Mouse (Mus musculus): ENCODE results near the gene Ube2q2. TPM values are rescaled to one million over a fixed set of nuclear protein-coding genes. Genes with fewer than 3 reads are reported as not detected.
"Not testable (repeated sequence)": the region's sequence is repeated elsewhere in the genome, so short reads cannot be mapped to it uniquely, and the experiment has no call there.

The Ube2q2 gene
- polyA plus RNA-seq (2015; fragmentation: Nextera tagmentation; extraction: Ambion mirVana), result 32.2 and 38.7 TPM in 2 replicates

DNA sequence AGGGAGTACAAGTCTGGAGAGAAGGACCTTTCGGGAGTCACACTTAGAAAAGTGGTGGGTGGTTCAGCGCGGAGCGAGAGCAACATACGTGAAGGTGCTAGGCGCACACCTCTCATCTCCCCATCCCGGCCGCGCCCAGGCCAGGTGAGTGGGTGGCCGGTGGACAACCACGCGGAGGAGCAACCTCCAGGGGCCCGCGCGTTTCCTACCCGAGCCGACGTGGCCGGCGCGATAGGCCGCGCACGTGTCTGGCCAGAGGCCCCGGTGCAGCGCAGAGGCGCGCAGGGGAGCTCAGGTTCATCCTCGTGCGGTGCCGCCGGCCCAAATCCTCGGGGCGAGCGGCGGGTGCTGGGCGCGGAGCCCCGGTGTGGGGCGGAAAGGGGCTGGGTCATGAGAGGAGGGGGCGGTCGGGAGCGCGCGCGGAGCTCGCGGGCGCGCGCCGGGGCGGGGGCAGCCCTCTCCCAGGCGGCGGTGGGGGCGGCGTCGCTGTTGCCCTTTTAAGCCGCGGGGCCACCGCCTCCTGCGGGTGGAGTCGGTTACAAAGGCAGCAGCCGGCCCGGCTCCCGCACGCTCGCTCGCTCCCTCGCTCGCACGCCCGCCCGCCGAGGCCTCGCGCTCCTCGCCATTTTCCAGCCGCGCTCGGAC lies at the start of gene Ube2q2:
TSS of gene Ube2q2 (plus strand) at position 1 of the 645 bp plus-strand sequence.
- peak within 1 kb of the TSS; percentile 96 for H3K9ac ChIP-seq (replicated peaks)
- H3K4me1 ChIP-seq (replicated peaks), result peaks cover 26% of the 10 kb centered on the region
- under 1% methylated on average over 39 of the region's 81 CpGs for WGBS
- H3K4me3 ChIP-seq (replicated peaks), result peak within 1 kb of the TSS; percentile 96
- H3K9me3 ChIP-seq, result no peaks in the 10 kb centered on the region
- peak within 1 kb of the TSS; percentile 88 for H3K27ac ChIP-seq
- H3K27me3 ChIP-seq, result 0 out of 2 replicates have a peak, but pooled peaks cover 3% of the 10 kb centered on the region
- peak within 1 kb of the TSS; percentile 89 for H3K4me2 ChIP-seq (replicated peaks)
- peak; percentile 88 for ATAC-seq
- H3K36me3 ChIP-seq, result no peaks in the 10 kb centered on the region

DNA sequence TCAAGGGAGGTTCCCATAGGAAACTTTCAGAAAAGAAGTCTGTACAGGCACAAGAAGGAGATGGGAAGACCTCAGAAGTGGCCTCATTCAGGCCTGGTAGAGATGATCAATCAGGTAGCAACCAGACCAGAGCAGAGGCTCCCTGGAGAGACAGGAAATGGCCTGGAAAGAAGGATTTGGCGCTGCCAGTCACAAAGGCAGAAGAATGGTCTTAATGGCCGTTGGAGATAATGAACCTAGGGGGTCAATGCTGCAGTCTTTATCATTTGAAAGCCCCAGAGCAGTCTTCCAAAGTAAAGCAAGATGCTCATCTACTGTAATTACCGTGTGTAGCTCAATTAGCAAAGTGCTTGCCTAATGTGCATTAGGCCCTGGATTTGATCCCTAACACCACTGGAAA lies 47.5 kb upstream of the Ube2q2 start:
- no peak for ATAC-seq
- Histone ChIP-seq H3K27me3 (no peaks in the 10 kb centered on the region), H3K9ac (replicated peaks) (no peak overlapping the region), H3K4me3 (replicated peaks) (no peak overlapping the region), H3K9me3 (no peaks in the 10 kb centered on the region; the same call in 1 of the 2 replicates), H3K4me2 (replicated peaks) (no peak overlapping the region), H3K27ac (no peak overlapping the region), H3K4me1 (replicated peaks) (no peaks in the 10 kb centered on the region), H3K36me3 (no peaks in the 10 kb centered on the region)
- WGBS, result 46% methylated on average over 3 of the region's 3 CpGs

DNA sequence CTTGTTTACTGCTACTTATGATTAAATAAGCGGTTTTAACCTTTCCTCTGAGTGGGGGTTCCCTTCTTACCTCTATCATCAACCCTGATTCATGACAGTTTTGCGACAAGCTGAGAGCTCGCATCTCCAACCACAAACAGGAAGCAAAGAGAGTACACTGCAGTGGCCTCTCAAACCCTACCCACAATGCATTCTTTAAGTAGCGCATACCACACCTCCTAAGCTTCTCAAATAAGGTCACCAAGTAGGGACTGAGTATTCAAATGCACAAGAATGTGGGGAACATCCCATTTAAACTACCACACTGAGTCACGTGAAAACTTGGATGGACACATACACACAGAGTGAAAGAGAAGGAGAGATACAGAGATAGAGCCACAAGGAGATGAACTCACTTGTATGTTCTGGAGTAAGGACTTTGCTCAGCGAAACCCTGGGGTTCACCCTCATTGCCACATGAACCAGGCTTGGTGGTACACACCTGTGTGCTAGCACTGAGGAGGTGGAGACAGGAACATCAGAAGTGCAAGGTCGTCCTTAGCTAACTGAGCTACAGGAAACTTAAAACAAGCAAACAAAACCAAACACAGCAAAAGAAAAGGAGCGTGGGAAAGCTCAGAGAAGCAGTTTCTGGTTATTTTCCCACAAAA lies 46.3 kb upstream of the Ube2q2 start:
- H3K4me2 ChIP-seq (replicated peaks), result no peak overlapping the region
- H3K9ac ChIP-seq (replicated peaks), result no peak overlapping the region
- H3K36me3 ChIP-seq, result no peaks in the 10 kb centered on the region
- no peak for ATAC-seq
- no peaks in the 10 kb centered on the region for H3K27me3 ChIP-seq
- no peaks in the 10 kb centered on the region for H3K4me1 ChIP-seq (replicated peaks)
- no peaks in the 10 kb centered on the region; the same call in 1 of the 2 replicates for H3K9me3 ChIP-seq
- no peak overlapping the region for H3K4me3 ChIP-seq (replicated peaks)
- no peak overlapping the region for H3K27ac ChIP-seq
- WGBS, result 90% methylated on average over 8 of the region's 8 CpGs

DNA sequence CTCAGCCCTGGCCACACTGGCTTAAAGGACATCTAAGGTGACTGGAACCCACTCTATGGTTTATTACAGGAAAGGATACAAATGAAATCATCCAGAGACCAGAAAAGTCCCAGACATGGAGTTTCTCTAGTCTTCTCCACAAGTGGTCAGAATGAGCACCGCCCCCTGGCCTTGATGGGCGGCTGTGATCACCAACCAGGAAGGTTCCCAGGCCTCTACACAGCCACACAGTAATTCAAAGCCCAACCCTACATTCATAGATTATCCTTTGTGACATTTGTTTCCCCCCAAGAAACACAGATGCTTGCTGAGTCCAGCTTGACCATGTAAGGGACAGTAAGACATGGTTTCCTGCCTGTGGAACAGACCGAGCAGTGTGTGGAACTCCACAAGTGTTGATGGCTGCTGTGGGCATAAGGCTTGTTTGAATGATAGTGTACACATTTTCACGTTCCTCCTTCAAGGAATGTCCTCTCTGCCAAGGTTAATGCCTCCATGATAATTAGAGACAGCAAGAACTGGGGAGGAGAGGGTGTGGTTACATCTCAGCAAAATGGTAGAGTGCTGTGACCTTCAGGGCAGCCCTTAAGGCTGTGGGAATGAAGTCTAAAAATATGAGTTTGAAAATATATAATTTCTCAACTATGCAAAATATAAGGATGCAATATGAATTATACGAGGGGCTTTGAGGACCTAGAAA lies 45.6 kb upstream of the Ube2q2 start:
- H3K4me3 ChIP-seq (replicated peaks), result no peak overlapping the region
- no peak for ATAC-seq
- H3K4me1 ChIP-seq (replicated peaks), result no peaks in the 10 kb centered on the region
- no peak overlapping the region for H3K9ac ChIP-seq (replicated peaks)
- 91% methylated on average over 5 of the region's 5 CpGs for WGBS
- H3K9me3 ChIP-seq, result no peaks in the 10 kb centered on the region; the same call in 1 of the 2 replicates
- no peak overlapping the region for H3K27ac ChIP-seq
- H3K36me3 ChIP-seq, result no peaks in the 10 kb centered on the region
- H3K4me2 ChIP-seq (replicated peaks), result no peak overlapping the region
- no peaks in the 10 kb centered on the region for H3K27me3 ChIP-seq

DNA sequence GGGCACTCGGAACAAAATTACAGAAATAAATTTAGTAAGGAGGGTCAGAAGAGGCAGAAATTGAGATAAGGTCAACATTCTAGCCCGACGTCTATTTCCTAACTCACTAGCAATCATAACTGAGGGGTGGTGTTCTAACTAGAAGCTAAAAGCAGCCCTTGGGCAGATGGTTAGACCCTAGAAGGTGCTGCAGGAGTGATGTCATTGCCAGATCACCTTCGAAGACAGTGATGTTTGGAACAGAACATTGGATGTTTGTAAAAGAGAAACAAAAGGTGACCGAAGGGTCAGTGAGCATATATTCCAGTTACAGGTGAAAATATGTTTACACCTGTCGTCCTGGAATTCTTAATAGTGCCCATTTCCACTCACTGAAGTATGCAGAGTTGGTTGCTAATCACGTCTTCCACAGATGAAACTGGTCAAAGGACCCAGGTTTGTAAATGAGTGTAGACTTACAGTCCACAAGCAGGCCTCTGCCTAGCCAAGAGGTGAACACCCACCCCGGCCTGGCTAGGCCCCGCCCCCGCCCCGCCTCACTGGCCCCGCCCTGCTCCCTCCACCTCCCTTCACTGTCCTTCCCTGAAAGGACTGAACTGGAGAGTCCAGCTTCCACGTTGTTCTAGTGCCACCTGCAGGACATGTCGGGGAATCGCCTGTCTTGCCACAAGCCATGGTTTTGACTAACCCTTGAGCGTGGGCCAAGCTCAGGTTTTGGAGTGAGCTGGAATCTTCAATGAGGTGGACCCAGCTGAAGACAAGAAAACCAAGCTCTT lies 38.4 kb upstream of the Ube2q2 start:
- no peaks in the 10 kb centered on the region for H3K9me3 ChIP-seq
- WGBS, result 33% methylated on average over 16 of the region's 16 CpGs
- H3K27ac ChIP-seq, result no peak overlapping the region
- H3K4me3 ChIP-seq (replicated peaks), result no peak overlapping the region
- H3K27me3 ChIP-seq, result no peaks in the 10 kb centered on the region
- no peaks in the 10 kb centered on the region for H3K4me1 ChIP-seq (replicated peaks)
- ATAC-seq, result peak; percentile 95
- H3K4me2 ChIP-seq (replicated peaks), result no peak overlapping the region
- H3K9ac ChIP-seq (replicated peaks), result no peak overlapping the region
- no peaks in the 10 kb centered on the region for H3K36me3 ChIP-seq

DNA sequence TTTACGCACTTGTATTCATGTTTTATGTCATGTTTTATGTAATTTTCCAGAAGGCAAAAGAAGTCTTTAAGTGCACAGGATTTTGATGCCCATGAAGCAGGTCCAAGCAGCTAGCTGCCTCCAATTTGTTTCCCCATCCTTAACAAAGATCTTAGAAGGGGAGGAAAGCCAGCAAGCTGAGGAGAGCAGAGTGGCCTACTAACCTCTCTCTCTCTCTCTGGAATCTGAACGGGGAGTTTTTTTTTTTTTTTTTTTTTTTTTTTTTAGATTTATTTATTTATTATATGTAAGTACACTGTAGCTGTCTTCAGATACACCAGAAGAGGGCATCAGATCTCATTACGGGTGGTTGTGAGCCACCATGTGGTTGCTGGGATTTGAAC lies 37.8 kb upstream of the Ube2q2 start:
- not testable (repeated sequence) for H3K4me2 ChIP-seq (replicated peaks); H3K27ac ChIP-seq; H3K9me3 ChIP-seq; H3K4me1 ChIP-seq (replicated peaks); H3K4me3 ChIP-seq (replicated peaks); H3K36me3 ChIP-seq; H3K27me3 ChIP-seq; H3K9ac ChIP-seq (replicated peaks)
- 15% methylated on average over 2 of the region's 3 CpGs for WGBS
- peak; percentile 16; the same call in 1 of the 2 replicates for ATAC-seq

DNA sequence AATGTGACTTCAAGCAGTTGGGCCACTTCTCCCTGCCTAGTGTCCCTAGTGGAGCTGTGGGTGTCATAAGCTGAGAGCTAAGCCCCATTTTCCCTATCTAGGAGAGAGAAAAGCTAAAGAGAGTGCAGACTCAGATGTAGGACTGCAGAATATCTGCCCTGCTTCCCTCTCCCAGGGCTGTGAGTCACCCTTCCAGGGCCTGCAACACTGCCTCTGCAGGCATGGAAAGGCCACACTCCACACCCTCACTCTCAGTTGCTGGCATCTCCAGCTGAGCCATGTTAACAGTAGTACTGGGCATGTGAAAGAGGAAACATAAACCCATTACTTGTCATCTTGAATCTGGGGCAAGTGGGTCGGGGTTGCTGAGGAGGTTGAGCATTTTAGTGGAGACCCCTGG lies 33.9 kb upstream of the Ube2q2 start:
- Histone ChIP-seq H3K4me2 (replicated peaks) (no peak overlapping the region), H3K9ac (replicated peaks) (no peak overlapping the region), H3K27ac (no peak overlapping the region), H3K4me1 (replicated peaks) (no peaks in the 10 kb centered on the region), H3K4me3 (replicated peaks) (no peak overlapping the region), H3K9me3 (no peaks in the 10 kb centered on the region), H3K27me3 (no peaks in the 10 kb centered on the region), H3K36me3 (no peaks in the 10 kb centered on the region)
- 84% methylated on average over 1 of the region's 1 CpGs for WGBS
- ATAC-seq, result no peak

DNA sequence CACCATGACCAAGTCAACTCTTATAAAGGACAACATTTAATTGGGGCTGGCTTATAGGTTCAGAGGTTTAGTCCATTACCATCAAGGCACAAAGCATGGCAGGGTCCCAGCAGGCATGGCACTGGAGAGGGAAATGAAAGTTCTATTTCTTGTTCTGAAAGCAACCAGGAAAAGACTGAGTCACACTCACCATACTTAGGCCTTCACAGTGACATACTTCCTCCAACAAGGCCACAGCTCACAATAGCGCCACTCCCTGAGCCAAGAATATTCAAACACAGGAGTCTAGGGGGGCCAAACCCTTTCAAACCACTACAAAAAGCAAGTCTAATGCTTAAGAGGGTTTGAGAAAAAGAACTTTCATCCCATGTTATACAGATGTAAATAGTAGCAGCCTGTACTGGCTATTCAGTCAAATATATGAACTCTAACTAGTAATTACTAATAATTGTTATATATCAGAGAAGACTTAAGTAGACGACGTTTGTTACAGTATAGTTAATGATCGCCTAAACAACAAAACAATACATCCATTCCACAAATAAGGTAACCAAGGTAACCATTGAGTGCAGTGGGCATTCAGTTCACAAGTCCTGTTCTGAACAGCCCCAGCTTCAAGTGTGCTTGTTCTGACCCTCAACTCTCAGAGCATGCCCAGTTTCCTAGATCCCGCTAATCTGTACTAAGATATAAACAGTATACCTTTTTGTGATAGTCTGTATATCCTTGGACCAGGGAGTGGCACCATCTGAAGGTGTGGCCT lies 31.2 kb upstream of the Ube2q2 start:
- Histone ChIP-seq H3K9ac (replicated peaks) (no peak overlapping the region), H3K36me3 (no peaks in the 10 kb centered on the region), H3K4me2 (replicated peaks) (no peak overlapping the region), H3K27me3 (no peaks in the 10 kb centered on the region), H3K27ac (no peak overlapping the region), H3K9me3 (no peaks in the 10 kb centered on the region), H3K4me3 (replicated peaks) (no peak overlapping the region), H3K4me1 (replicated peaks) (no peaks in the 10 kb centered on the region)
- no peak for ATAC-seq
- 81% methylated on average over 5 of the region's 5 CpGs for WGBS

DNA sequence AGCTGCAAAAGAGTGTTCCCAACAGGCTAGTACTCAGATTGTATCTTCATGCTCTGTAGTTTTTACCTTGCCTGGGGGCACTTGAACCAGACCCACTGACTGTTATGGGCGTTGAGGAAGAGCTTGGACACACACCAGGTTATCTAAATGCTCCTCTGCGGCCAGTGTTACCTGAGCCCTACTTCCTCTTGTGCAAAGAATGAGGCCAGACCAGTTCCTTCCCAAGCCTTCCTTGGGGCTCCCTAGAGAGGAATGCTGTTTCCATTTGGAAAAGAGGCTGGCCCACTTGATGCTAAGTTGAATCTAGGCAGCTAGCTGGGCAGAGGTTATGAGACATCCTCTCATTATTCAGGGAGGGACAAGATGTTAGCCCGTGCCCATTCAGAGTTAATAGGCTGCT lies 26.1 kb upstream of the Ube2q2 start:
- H3K9ac ChIP-seq (replicated peaks), result no peak overlapping the region
- H3K4me2 ChIP-seq (replicated peaks), result no peak overlapping the region
- no peaks in the 10 kb centered on the region for H3K27me3 ChIP-seq
- ATAC-seq, result no peak
- no peak overlapping the region for H3K4me3 ChIP-seq (replicated peaks)
- H3K27ac ChIP-seq, result no peak overlapping the region
- H3K4me1 ChIP-seq (replicated peaks), result no peaks in the 10 kb centered on the region
- H3K36me3 ChIP-seq, result no peaks in the 10 kb centered on the region
- no peaks in the 10 kb centered on the region for H3K9me3 ChIP-seq
- WGBS, result 69% methylated on average over 3 of the region's 3 CpGs

DNA sequence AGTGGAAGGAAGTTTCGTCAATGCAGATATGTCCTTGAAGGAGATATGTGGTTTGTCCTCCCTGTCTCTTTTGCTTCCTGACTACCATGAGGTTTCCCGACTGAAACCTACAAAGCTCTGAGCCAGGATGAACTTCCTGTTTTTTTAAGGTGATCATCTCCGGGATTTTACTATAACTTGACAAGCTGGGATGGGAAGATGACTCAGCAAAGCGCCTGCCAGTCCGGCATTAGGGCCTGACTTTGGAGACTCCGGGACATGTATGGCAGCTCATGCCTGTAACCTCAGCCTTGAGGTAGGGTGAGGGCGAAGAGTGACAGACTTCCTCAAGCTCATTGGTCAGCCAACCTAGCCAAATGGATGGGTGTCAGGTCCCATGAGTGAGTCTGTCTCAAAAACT lies 22.9 kb upstream of the Ube2q2 start:
- Histone ChIP-seq H3K9ac (replicated peaks) (no peak overlapping the region), H3K27me3 (no peaks in the 10 kb centered on the region), H3K36me3 (no peaks in the 10 kb centered on the region), H3K27ac (no peak overlapping the region), H3K4me3 (replicated peaks) (no peak overlapping the region), H3K9me3 (no peaks in the 10 kb centered on the region), H3K4me1 (replicated peaks) (no peaks in the 10 kb centered on the region), H3K4me2 (replicated peaks) (no peak overlapping the region)
- ATAC-seq, result no peak
- WGBS, result 88% methylated on average over 7 of the region's 7 CpGs

DNA sequence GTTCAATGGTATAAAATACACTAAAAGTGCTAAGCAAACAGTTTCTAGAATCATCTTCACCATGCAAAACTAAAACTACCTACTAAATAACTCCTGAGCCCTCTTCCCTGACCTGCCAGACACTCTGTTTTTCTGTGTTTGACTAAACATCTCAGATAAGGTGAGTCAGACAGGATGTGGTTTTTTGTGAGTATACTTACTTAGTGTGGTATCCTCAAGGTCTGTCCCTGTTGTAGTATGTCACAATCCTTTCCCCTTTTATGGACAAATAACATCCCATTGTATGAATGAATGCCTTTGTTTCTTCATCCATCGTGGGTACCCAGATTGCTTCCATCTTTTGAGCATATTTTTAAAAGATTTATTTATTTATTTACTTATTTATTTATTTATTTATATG lies 22.4 kb upstream of the Ube2q2 start:
- WGBS, result 74% methylated on average over 1 of the region's 1 CpGs
- no peak for ATAC-seq
- no peak overlapping the region for H3K4me3 ChIP-seq (replicated peaks)
- no peak overlapping the region for H3K4me2 ChIP-seq (replicated peaks)
- no peaks in the 10 kb centered on the region for H3K9me3 ChIP-seq
- no peak overlapping the region for H3K9ac ChIP-seq (replicated peaks)
- no peak overlapping the region for H3K27ac ChIP-seq
- H3K4me1 ChIP-seq (replicated peaks), result no peaks in the 10 kb centered on the region
- no peaks in the 10 kb centered on the region for H3K27me3 ChIP-seq
- no peaks in the 10 kb centered on the region for H3K36me3 ChIP-seq
